Mouse (Mus musculus) embryonic facial prominence, embryonic 14.5 days (tissue): ENCODE measurements around the gene Srpk2. TPM values are rescaled to one million over a fixed set of nuclear protein-coding genes. Genes with fewer than 3 reads are reported as not detected.
A peak's percentile ranks its signal among the peaks of the same experiment; 100 is the strongest.
"Not testable (repeated sequence)": the region's sequence is repeated elsewhere in the genome, so short reads cannot be mapped to it uniquely, and the experiment has no call there.

Experiments
- ATAC-seq: fragments of 200-750 bp; cut with Nextera tagmentation; 2 replicates; pipeline ENCODE4 v1.8.0; 2017; ENCODE audit warnings: low read depth, moderate number of reproducible peaks, moderate TSS enrichment
- DNase-seq: peaks from one replicate; pipeline ENCODE4 v3.0.0-alpha.2; 2015; ENCODE audit warnings: low spot score
- H3K27ac ChIP-seq: fragments of 300-500 bp; sonication (generic); replicated peaks from 2 replicates; pipeline ENCODE4 v1.5.1; 2014; ENCODE audit warnings: low read depth, mild to moderate bottlenecking, low read length, moderate library complexity
- H3K27me3 ChIP-seq: fragments of 300-500 bp; sonication (generic); replicated peaks from 2 replicates; pipeline ENCODE4 v1.6.1; 2014; ENCODE audit warnings: low read length; ENCODE audit not compliant: control insufficient read depth, insufficient read depth
- H3K36me3 ChIP-seq: fragments of 300-500 bp; sonication (generic); 2 replicates; pipeline ENCODE4 v1.6.1; 2014; ENCODE audit warnings: low read length, mixed read lengths; ENCODE audit not compliant: control insufficient read depth, insufficient read depth
- H3K4me1 ChIP-seq: fragments of 300-500 bp; sonication (generic); 2 replicates; pipeline ENCODE4 v1.6.1; 2014; ENCODE audit warnings: antibody characterized with exemption, low read length; ENCODE audit not compliant: control insufficient read depth, insufficient read depth
- H3K4me2 ChIP-seq: fragments of 300-500 bp; sonication (generic); 2 replicates; pipeline ENCODE4 v1.6.1; 2014; ENCODE audit warnings: low read depth, mild to moderate bottlenecking, low read length, moderate library complexity, mixed read lengths
- H3K4me3 ChIP-seq: fragments of 300-500 bp; sonication (generic); 2 replicates; pipeline ENCODE4 v1.5.1; 2014; ENCODE audit warnings: low read depth, mild to moderate bottlenecking, low read length
- H3K9ac ChIP-seq: fragments of 300-500 bp; sonication (generic); 2 replicates; pipeline ENCODE4 v1.6.1; 2014; ENCODE audit warnings: low read depth, mild to moderate bottlenecking, low read length, moderate library complexity, mixed read lengths
- H3K9me3 ChIP-seq: fragments of 300-500 bp; sonication (generic); 2 replicates; pipeline ENCODE4 v1.6.1; 2016; ENCODE audit warnings: low read length; ENCODE audit not compliant: control insufficient read depth
- WGBS: fragments of 180-500 bp; shearing (Covaris S2); extraction: QIAGEN DNeasy Blood & Tissue Kit; methylation state at CpG from one replicate; pipeline ENCODE4 v1.1.7; 2014; 5-methylcytosine and 5-hydroxymethylcytosine counted together
- polyA plus RNA-seq: library from polyadenylated mRNA; unstranded; fragments of >200 nt; fragmentation: Nextera tagmentation; extraction: Ambion mirVana; gene quantifications from 2 replicates; pipeline ENCODE4 v1.2.1, GENCODE M21; 2014

The Srpk2 gene
- polyA plus RNA-seq, 1 experiment from 2014 or later: 51.2 TPM

GRCm38 (mm10) chr5:23556007-23556770 is 128.2 kb downstream of the Srpk2 start:
- no peaks in the 10 kb centered on the region for H3K27me3 ChIP-seq
- 82% methylated on average over 7 of the region's 7 CpGs for whole genome bisulfite sequencing
- no peak for ATAC-seq

DNA sequence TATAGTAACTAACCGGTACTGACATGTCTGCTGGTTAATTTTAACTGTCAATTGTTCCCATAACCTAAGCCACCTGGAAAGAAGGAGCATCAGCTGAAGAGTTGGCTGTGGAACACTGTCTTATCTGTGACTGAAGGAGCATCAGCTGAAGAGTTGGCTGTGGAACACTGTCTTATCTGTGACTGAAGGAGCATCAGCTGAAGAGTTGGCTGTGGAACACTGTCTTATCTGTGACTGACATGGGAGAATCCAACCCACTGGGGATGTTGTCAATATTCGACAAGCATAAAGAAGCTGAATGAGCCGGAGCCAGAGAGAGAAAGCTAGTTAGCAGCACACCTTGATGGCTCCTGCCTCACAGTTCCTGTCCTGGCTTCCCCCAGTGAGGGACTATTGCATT is 131.1 kb downstream of the Srpk2 start:
- H3K4me2 ChIP-seq, H3K27ac ChIP-seq, H3K27me3 ChIP-seq, H3K4me3 ChIP-seq, H3K9ac ChIP-seq, H3K4me1 ChIP-seq, ATAC-seq, DNase-seq, H3K9me3 ChIP-seq: not testable (repeated sequence)
- 73% methylated on average over 3 of the region's 3 CpGs for WGBS
- 0 out of 2 replicates have a peak, but pooled peaks cover 13% of the 10 kb centered on the region for H3K36me3 ChIP-seq

More at GRCm38 (mm10) chr5:23556007-23556770, 128.2 kb downstream of the Srpk2 start:
- Histone ChIP-seq H3K27ac (no peak overlapping the region), H3K9ac (no peak overlapping the region), H3K4me3 (no peak overlapping the region), H3K36me3 (peaks cover 19% of the 10 kb centered on the region; the same call in 1 of the 2 replicates), H3K9me3 (no peaks in the 10 kb centered on the region), H3K4me1 (no peaks in the 10 kb centered on the region), H3K4me2 (no peak overlapping the region)
- no peak for DNase-seq

DNA sequence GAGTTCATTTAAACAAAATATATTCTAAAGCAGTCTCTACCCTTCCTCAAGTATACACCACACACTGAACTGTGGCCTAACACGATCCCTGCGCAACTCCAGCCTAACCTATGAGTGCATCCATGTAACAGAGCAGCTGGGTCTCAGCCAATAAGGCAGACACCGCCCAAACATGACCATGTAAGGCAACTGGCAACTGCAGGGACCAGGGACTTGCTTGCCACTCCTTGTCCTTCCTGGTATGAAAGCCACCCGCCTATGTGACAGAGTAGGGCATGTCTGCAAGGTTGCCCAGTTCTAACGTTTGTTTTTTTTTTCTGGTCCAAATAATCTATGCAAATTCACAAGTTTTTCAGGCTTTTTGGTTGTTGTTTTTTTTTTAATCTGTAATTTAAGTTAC is 132.7 kb downstream of the Srpk2 start:
- H3K27me3 ChIP-seq: no peaks in the 10 kb centered on the region
- H3K36me3 ChIP-seq: 0 out of 2 replicates have a peak, but pooled peaks cover 10% of the 10 kb centered on the region
- 80% methylated on average over 5 of the region's 5 CpGs for WGBS
- no peak overlapping the region for H3K9ac ChIP-seq
- no peak overlapping the region for H3K27ac ChIP-seq
- DNase-seq (peak; percentile 11), ATAC-seq (0 out of 2 replicates have a peak, but pooled peaks have one; percentile 26)
- H3K9me3 ChIP-seq: no peaks in the 10 kb centered on the region
- H3K4me2 ChIP-seq: no peak overlapping the region
- no peak overlapping the region for H3K4me3 ChIP-seq
- no peaks in the 10 kb centered on the region for H3K4me1 ChIP-seq

DNA sequence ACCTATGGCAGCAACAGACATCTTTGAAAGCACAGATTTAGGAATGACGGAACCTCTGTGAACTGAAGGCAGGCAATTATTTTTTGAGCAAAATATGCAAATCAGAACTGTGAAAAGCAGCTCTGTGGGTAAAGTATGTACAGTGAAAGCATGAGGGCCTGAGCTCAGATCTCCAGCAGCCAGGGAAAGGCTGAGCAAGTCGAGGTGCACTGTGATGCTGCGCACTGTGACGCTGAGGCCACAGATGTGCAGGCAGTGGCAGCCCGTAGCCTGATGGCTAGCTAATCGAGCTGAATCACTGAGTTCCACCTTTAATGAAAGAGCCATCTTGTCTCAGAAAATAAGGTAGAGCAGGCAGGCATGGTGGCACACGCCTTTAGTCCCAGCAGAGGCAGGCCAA is 148.7 kb downstream of the Srpk2 start:
- Histone ChIP-seq H3K27me3 (no peaks in the 10 kb centered on the region), H3K4me1 (no peaks in the 10 kb centered on the region), H3K36me3 (peaks cover 40% of the 10 kb centered on the region), H3K9me3 (no peaks in the 10 kb centered on the region), H3K9ac (no peak overlapping the region), H3K4me3 (no peak overlapping the region), H3K4me2 (no peak overlapping the region), H3K27ac (no peak overlapping the region)
- 84% methylated on average over 7 of the region's 7 CpGs for WGBS
- ATAC-seq (no peak), DNase-seq (no peak)

DNA sequence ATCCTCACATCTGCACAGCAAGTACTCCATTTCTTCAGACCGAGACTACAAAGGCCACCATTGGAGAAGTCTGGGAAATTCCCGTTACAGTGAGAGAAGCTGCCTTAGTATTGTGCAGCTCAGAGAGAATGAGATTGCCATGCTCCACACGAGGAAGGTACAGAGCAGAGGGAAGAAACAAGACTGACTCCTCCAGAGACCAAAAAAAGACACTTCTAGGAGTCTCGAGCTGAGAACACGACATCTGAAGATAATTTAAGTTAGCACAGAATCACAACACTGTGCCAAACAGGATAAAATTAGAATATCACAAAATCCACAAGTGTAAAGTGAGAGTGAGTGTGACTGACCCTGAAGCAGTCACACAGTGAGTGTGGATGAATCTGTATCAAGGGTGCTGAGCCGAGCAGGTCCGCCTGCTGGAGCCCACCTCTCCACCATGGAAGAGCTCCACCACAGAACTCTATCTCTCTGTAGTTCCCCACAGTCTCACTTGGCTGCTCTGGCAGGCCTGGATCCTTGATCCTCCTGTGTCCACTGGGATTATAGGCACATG is 152.8 kb downstream of the Srpk2 start:
- Histone ChIP-seq H3K36me3 (peaks cover 27% of the 10 kb centered on the region), H3K9ac (no peak overlapping the region), H3K27ac (no peak overlapping the region), H3K27me3 (no peaks in the 10 kb centered on the region), H3K4me1 (no peaks in the 10 kb centered on the region), H3K4me3 (no peak overlapping the region), H3K4me2 (no peak overlapping the region), H3K9me3 (no peaks in the 10 kb centered on the region)
- DNase-seq (no peak), ATAC-seq (no peak)
- WGBS: 78% methylated on average over 7 of the region's 7 CpGs

GRCm38 (mm10) chr5:23531100-23531499 is 153.3 kb downstream of the Srpk2 start:
- DNase-seq (no peak), ATAC-seq (no peak)
- Histone ChIP-seq H3K4me3 (no peak overlapping the region), H3K9ac (no peak overlapping the region), H3K27me3 (no peaks in the 10 kb centered on the region), H3K9me3 (no peaks in the 10 kb centered on the region), H3K4me2 (no peak overlapping the region), H3K4me1 (no peaks in the 10 kb centered on the region), H3K36me3 (peaks cover 31% of the 10 kb centered on the region), H3K27ac (no peak overlapping the region)
- WGBS: 94% methylated on average over 6 of the region's 6 CpGs

DNA sequence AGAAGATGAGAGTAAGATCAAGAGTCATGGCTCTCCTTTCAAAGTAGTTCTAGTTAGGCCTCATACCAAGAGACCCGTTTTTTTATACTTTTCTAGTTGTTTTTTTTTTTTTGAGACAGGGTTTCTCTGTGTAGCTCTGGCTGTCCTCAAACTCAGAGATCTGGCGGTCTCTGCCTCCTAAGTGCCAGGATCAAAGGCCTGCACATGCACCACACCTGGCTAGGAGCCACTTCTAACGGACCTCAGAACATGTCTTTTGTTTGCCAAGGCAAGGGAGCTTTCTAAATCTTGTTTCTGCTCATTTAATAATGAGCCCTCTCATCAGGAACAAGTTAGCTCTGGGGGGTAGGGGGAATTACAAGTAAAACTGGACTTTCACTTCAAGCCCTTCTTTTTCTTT is 159.8 kb downstream of the Srpk2 start:
- Histone ChIP-seq H3K9me3 (no peaks in the 10 kb centered on the region), H3K27ac (no peak overlapping the region), H3K36me3 (peaks cover 60% of the 10 kb centered on the region), H3K9ac (no peak overlapping the region), H3K27me3 (no peaks in the 10 kb centered on the region), H3K4me1 (no peaks in the 10 kb centered on the region), H3K4me3 (no peak overlapping the region), H3K4me2 (no peak overlapping the region)
- DNase-seq: no peak
- ATAC-seq: no peak
- WGBS: 64% methylated on average over 3 of the region's 3 CpGs

- ATAC-seq (no peak), DNase-seq (no peak)
- Histone ChIP-seq H3K9ac (no peak overlapping the region), H3K27me3 (no peaks in the 10 kb centered on the region), H3K4me2 (no peak overlapping the region), H3K27ac (no peak overlapping the region), H3K36me3 (peaks cover 60% of the 10 kb centered on the region), H3K4me1 (0 out of 2 replicates have a peak, but pooled peaks cover 3% of the 10 kb centered on the region), H3K4me3 (no peak overlapping the region), H3K9me3 (no peaks in the 10 kb centered on the region)
- 83% methylated on average over 3 of the region's 3 CpGs for WGBS
Measured at GRCm38 (mm10) chr5:23523936-23524335, 160.5 kb downstream of the Srpk2 start.
